Mouse (Mus musculus): ENCODE data around the gene Tfcp2.

GRCm38 (mm10) chr15:100527900-100528299, 23.9 kb downstream of the Tfcp2 start:
- no peak for TF ChIP-seq CTCF (IDR thresholded peaks at IDR 0.05; ENCODE audit: control insufficient read depth, insufficient read depth, insufficient read length)
- no peak for TF ChIP-seq MAX (IDR thresholded peaks at IDR 0.05)

All from C2C12 (cell line).